Mouse (Mus musculus) bone marrow, adult 2 months (tissue): ENCODE data around the gene Galnt12.

Source experiments
- CTCF ChIP-seq: fragments of 200-500 bp; IDR thresholded peaks from 2 replicates; pipeline ENCODE4 v1.5.1; 2011; ENCODE audit warnings: low read length, control low read depth; ENCODE audit not compliant: control insufficient read depth, insufficient read depth
- POLR2A ChIP-seq: fragments of 200-500 bp; IDR thresholded peaks from 2 replicates; pipeline ENCODE4 v1.6.1; 2011; ENCODE audit warnings: low read depth, mild to moderate bottlenecking, control low read depth, low read length, borderline replicate concordance; ENCODE audit not compliant: control insufficient read depth

GRCm38 (mm10) chr4:47161756-47162587 lies 70.3 kb downstream of the Galnt12 start:
- no peak for TF ChIP-seq POLR2A
- TF ChIP-seq CTCF, result no peak
